Mouse (Mus musculus) bone marrow, adult 2 months (tissue): ENCODE results near the gene Gm5580. TPM values are rescaled to one million over a fixed set of nuclear protein-coding genes. Genes with fewer than 3 reads are reported as not detected.
"Not testable (repeated sequence)": the region's sequence is repeated elsewhere in the genome, so short reads cannot be mapped to it uniquely, and the experiment has no call there.

Source experiments
- H3K27ac ChIP-seq: fragments of 200-500 bp; 2 replicates; pipeline ENCODE4 v1.5.1; 2012; ENCODE audit warnings: low read depth, mild to moderate bottlenecking, control low read depth, inconsistent platforms, low read length; ENCODE audit not compliant: control insufficient read depth, poor library complexity, insufficient read depth
- H3K4me1 ChIP-seq: fragments of 200-500 bp; 2 replicates; pipeline ENCODE4 v1.6.1; 2011; ENCODE audit warnings: low read length; ENCODE audit not compliant: control insufficient read depth, insufficient read depth
- H3K4me3 ChIP-seq: fragments of 200-500 bp; replicated peaks from 2 replicates; pipeline ENCODE3; 2011; ENCODE audit warnings: mild to moderate bottlenecking, low read depth, low read length, control low read depth; ENCODE audit not compliant: control insufficient read depth
- CTCF ChIP-seq: fragments of 200-500 bp; IDR thresholded peaks from 2 replicates; pipeline ENCODE4 v1.5.1; 2011; ENCODE audit warnings: low read length, control low read depth; ENCODE audit not compliant: control insufficient read depth, insufficient read depth
- POLR2A ChIP-seq: fragments of 200-500 bp; IDR thresholded peaks from 2 replicates; pipeline ENCODE4 v1.6.1; 2011; ENCODE audit warnings: low read depth, mild to moderate bottlenecking, control low read depth, low read length, borderline replicate concordance; ENCODE audit not compliant: control insufficient read depth
- WGBS: fragments of 180-500 bp; shearing (Covaris S2); methylation state at CpG from one replicate; pipeline ENCODE4 v1.1.7; 2018; 5-methylcytosine and 5-hydroxymethylcytosine counted together
- polyA plus RNA-seq: library from polyadenylated mRNA; stranded (reverse); fragments of >200 nt; gene quantifications from 2 replicates; pipeline ENCODE4 v1.2.4, GENCODE M21; 2011; ENCODE audit warnings: low replicate concordance; ENCODE audit not compliant: missing spikeins, insufficient read depth, insufficient read length

Gene Gm5580
- not detected in 2 replicates for polyA plus RNA-seq

GRCm38 (mm10) chr6:116550841-116551240, at the start of gene Gm5580:
TSS of gene Gm5580 (plus strand) at chr6:116551141.
- H3K4me1 ChIP-seq, H3K4me3 ChIP-seq, H3K27ac ChIP-seq: not testable (repeated sequence)
- WGBS, result 86% methylated on average over 11 of the region's 11 CpGs

DNA sequence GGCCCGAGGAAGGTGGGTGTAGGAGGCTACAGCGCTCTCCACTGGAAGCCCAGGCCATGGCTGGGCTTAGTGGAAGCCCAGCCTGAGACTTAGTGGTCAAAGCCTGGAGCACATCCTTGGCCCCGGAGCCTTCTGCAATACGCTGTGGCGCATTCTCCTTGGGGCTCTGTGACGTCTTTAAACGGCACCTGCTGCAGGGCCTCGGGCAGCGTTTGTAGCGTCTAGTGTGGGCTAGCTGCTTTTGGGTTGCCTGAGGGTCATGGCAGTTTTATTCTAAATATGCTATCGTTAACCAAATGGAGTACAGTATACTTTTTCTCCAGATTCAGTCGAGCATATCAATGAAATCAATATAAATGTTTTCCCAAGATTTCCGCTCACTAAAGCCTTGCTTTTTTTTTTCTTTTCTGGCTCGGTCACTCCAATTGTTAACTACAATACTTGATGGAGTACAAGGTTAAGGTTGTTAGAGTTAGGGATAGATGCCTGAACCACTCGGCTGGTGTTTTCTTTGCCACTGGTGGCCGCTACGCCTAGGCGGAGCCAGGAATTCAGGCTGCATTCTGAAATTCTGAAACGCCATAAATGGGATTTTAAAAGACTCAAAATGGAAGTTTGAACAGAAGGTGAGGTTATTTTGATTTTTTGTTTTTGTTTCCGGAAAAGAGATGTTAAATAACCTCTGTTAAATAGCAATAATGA, 44.5 kb upstream of the Gm5580 start, which contains the start of gene Olfr212:
TSS of gene Olfr212 (plus strand) at position 215 of the 702 bp plus-strand sequence.
- WGBS, result 90% methylated on average over 20 of the region's 20 CpGs

DNA sequence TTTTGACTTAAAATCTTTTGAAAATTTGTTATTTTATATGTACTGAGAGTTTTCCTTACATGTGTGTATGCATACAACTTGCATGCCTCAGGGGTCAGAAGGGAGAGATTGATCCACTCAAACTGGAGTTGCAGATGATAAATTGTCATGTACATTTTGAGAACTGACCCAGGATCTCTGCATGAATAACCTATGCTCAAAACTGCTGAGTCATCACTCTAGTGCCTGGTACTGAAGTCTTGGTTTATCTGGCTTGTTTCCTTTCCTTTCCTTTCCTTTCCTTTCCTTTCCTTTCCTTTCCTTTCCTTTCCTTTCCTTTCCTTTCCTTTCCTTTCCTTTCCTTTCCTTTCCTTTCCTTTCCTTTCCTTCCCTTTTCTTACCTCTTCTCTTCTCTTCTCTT, 36.1 kb upstream of the Gm5580 start:
- TF ChIP-seq CTCF (no peak), POLR2A (no peak)
- no peak overlapping the region for H3K27ac ChIP-seq
- no peak overlapping the region for H3K4me3 ChIP-seq
- H3K4me1 ChIP-seq, result no peaks in the 10 kb centered on the region

More for the DNA sequence above, 44.5 kb upstream of the Gm5580 start, which contains the start of gene Olfr212:
- H3K4me3 ChIP-seq, H3K4me1 ChIP-seq, H3K27ac ChIP-seq: not testable (repeated sequence)

- 72% methylated on average over 1 of the region's 1 CpGs for WGBS
- Histone ChIP-seq H3K4me1 (no peaks in the 10 kb centered on the region), H3K4me3 (no peak within 1 kb of the TSS), H3K27ac (no peak within 1 kb of the TSS)
- TF ChIP-seq POLR2A, result no peak
- no peak for TF ChIP-seq CTCF
Measured at GRCm38 (mm10) chr6:116538156-116538555, 12.8 kb upstream of the Gm5580 start, which contains the start of gene Olfr213. TSS of gene Olfr213 (plus strand) at chr6:116538456.

GRCm38 (mm10) chr6:116542500-116542899, 8.4 kb upstream of the Gm5580 start:
- H3K4me1 ChIP-seq, result no peaks in the 10 kb centered on the region
- TF ChIP-seq POLR2A (no peak), CTCF (no peak)
- no peak overlapping the region for H3K27ac ChIP-seq
- no peak overlapping the region for H3K4me3 ChIP-seq
- WGBS, result 27% methylated on average over 2 of the region's 2 CpGs

GRCm38 (mm10) chr6:116553935-116554334, 3.0 kb downstream of the Gm5580 start, which contains the start of gene Olfr214:
TSS of gene Olfr214 (plus strand) at chr6:116554235.
- Histone ChIP-seq H3K4me1 (no peaks in the 10 kb centered on the region), H3K4me3 (no peak within 1 kb of the TSS), H3K27ac (no peak within 1 kb of the TSS)
- TF ChIP-seq CTCF, result no peak
- TF ChIP-seq POLR2A, result no peak
- 65% methylated on average over 1 of the region's 1 CpGs for WGBS

GRCm38 (mm10) chr6:116554952-116555351, 4.0 kb downstream of the Gm5580 start:
- WGBS, result 70% methylated on average over 3 of the region's 3 CpGs
- TF ChIP-seq POLR2A (no peak), CTCF (no peak)
- Histone ChIP-seq H3K4me1 (no peaks in the 10 kb centered on the region), H3K27ac (no peak overlapping the region), H3K4me3 (no peak overlapping the region)

GRCm38 (mm10) chr6:116569834-116570233, 18.9 kb downstream of the Gm5580 start:
- WGBS, result 25% methylated on average over 3 of the region's 3 CpGs
- H3K4me3 ChIP-seq, result no peak overlapping the region
- no peak overlapping the region for H3K27ac ChIP-seq
- TF ChIP-seq CTCF (peak; percentile 35; the same call in 1 of the 2 replicates), POLR2A (no peak)
- H3K4me1 ChIP-seq, result no peaks in the 10 kb centered on the region

DNA sequence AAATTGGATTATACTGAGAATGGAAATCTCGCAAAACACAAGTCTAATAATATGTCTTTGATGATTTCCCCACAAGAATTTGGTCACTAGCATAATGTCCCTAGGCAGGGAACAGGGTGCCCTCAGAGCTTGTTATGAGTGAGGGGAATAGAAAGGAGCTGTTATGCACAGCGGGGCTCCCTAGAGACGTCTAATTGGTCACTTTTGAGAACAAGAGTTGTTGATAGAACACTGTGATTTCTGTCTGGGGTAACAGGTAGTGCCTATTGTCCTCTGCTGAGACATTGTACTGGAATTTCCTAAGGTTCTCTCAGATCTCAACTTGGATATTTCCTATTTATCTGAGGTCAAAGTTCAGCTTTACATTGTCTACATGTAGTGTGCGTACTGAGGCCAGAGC, 33.2 kb downstream of the Gm5580 start, which contains the start of gene Olfr215:
TSS of gene Olfr215 (minus strand) at position 101 of the 400 bp plus-strand sequence.
- 73% methylated on average over 4 of the region's 4 CpGs for WGBS
- TF ChIP-seq CTCF, result no peak
- TF ChIP-seq POLR2A, result no peak

GRCm38 (mm10) chr6:116600969-116601368, 50.0 kb downstream of the Gm5580 start:
- not testable (repeated sequence) for H3K4me1 ChIP-seq, H3K27ac ChIP-seq, H3K4me3 ChIP-seq

More for the DNA sequence above, 33.2 kb downstream of the Gm5580 start, which contains the start of gene Olfr215:
- Histone ChIP-seq H3K27ac (no peak within 1 kb of the TSS), H3K4me3 (no peak within 1 kb of the TSS), H3K4me1 (no peaks in the 10 kb centered on the region)
